Mouse (Mus musculus) myocyte (in vitro differentiated cells): ENCODE data around the gene Zkscan17.

ENCODE experiments used
- CEBPB ChIP-seq: IDR thresholded peaks from 2 replicates; pipeline ENCODE4 v1.6.1; 2011; ENCODE audit warnings: mild to moderate bottlenecking, moderate library complexity; ENCODE audit not compliant: poor library complexity, insufficient read depth, severe bottlenecking
- MAX ChIP-seq: IDR thresholded peaks from one replicate; pipeline ENCODE4 v1.6.1; 2011; ENCODE audit warnings: low read depth, mild to moderate bottlenecking, control low read depth
- MYOD1 ChIP-seq, 3 experiments: IDR thresholded peaks; one replicate each; pipeline ENCODE4 v1.6.1; 2011; ENCODE audit warnings: control low read depth in 2 of 3, low read depth in 2 of 3, mild to moderate bottlenecking in 2 of 3, moderate library complexity in 1 of 3; ENCODE audit not compliant: insufficient read length in 2 of 3, control insufficient read depth in 1 of 3
- POLR2A ChIP-seq: IDR thresholded peaks from one replicate; pipeline ENCODE4 v1.6.1; 2011; ENCODE audit warnings: low read depth, mild to moderate bottlenecking, control low read depth, moderate library complexity; ENCODE audit not compliant: insufficient read length
- POLR2AphosphoS2 ChIP-seq: IDR thresholded peaks from one replicate; pipeline ENCODE4 v1.6.1; 2011; ENCODE audit warnings: low read depth, control low read depth; ENCODE audit not compliant: insufficient read length
- REST ChIP-seq: IDR thresholded peaks from one replicate; pipeline ENCODE4 v1.6.1; 2011; ENCODE audit warnings: mild to moderate bottlenecking, control low read depth, moderate library complexity; ENCODE audit not compliant: insufficient read depth, insufficient read length
- TCF3 ChIP-seq: IDR thresholded peaks from one replicate; pipeline ENCODE4 v1.6.1; 2011; ENCODE audit warnings: low read depth, control low read depth; ENCODE audit not compliant: insufficient read length
- USF1 ChIP-seq: IDR thresholded peaks from one replicate; pipeline ENCODE4 v1.6.1; 2011; ENCODE audit warnings: low read depth, mild to moderate bottlenecking, control low read depth, moderate library complexity

- TF ChIP-seq POLR2A: no peak
- no peak for TF ChIP-seq MYOD1 (IDR thresholded peaks at IDR 0.05; ENCODE audit: control insufficient read depth in 1 of 3, insufficient read length in 2 of 3, low read depth in 2 of 3)
- no peak for TF ChIP-seq MAX
- no peak for TF ChIP-seq TCF3
- TF ChIP-seq USF1: no peak
- no peak for TF ChIP-seq CEBPB
- TF ChIP-seq REST: no peak
- no peak for TF ChIP-seq POLR2AphosphoS2
These were observed 40.3 kb downstream of the Zkscan17 start for GRCm38 (mm10) chr11:59486222-59486621.
